Comparison of ENCODE assay signal across 15 mouse cellular contexts in the genomic region with DNA sequence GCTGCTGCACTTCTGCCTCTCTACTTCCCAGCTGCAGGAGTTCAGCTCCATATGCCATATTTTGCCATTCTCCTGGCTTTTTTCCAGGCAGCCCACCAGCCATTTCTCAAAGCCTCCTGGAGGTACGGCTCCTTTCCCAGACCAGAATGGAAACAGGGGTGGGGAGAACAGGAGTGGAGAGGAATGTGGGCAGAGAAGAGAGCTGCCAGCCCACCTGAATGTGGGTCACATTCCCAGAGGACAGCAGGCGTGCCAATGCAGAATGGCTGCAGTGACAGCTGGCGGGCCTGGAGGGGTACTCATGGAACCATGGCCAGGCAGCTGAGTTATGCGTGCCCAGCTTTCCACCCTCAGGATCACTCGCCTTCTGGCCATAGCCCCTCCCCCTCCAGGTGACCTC. TPM values are rescaled to one million over a fixed set of nuclear protein-coding genes. Genes with fewer than 3 reads are reported as not detected.
DNase-seq lines count a peak whose midpoint lies in the region; ATAC-seq and TF ChIP-seq lines count a peak whose summit lies in the region.
"Had no signal": no experiment of that assay in that cellular context is flagged by ENCODE, and none has a peak within 500 bp of the region (broad histone marks: within the 10 kb centered on the region; RNA-seq: fewer than 3 reads in every experiment).

No protein-coding gene starts in this region.

- 51% methylated on average over 5 of the region's 5 CpGs for WGBS in midbrain, embryonic 15.5 days
- WGBS in liver, embryonic 11.5 days: 76% methylated on average over 5 of the region's 5 CpGs
- WGBS in kidney, adult 2 months: 56% methylated on average over 5 of the region's 5 CpGs

- H3K4me1 ChIP-seq in midbrain, embryonic 15.5 days: peaks cover 25% of the 10 kb centered on the region
- H3K4me1 ChIP-seq in liver, embryonic 11.5 days (replicated peaks; ENCODE audit: control insufficient read depth, insufficient read depth, low read length): no peaks in the 10 kb centered on the region
- H3K4me1 ChIP-seq in kidney, adult 2 months (ENCODE audit: control insufficient read depth, insufficient read depth, low read length): no peaks in the 10 kb centered on the region
- H3K4me1 ChIP-seq: limb, embryonic 12.5 days had no signal

- TF ChIP-seq CTCF in brain, embryonic 14.5 days (IDR thresholded peaks at IDR 0.05; ENCODE audit: borderline replicate concordance, extremely low read depth, insufficient read depth, insufficient read length): no peak
- no peak for TF ChIP-seq CTCF in kidney, adult 2 months (conservative IDR thresholded peaks at IDR 0.05; ENCODE audit: insufficient read depth, insufficient read length, low read depth, low read length)

- no peak for DNase-seq in frontal cortex, postnatal 14 days (ENCODE audit: low spot score in 2 of 2)
- peak; percentile 64 for DNase-seq in brain, embryonic 14.5 days (ENCODE audit: low read depth)
- peak; percentile 49 to 74 for DNase-seq in cerebellum, postnatal 14 days
- DNase-seq in ovary, adult 18-20 months (ENCODE audit: low spot score): no peak
- no peak for DNase-seq in liver, embryonic 11.5 days (ENCODE audit: low spot score)
- no peak for DNase-seq in kidney, adult 2 months
- DNase-seq: gastrocnemius, postnatal 10 days; layer of hippocampus, adult 9-11 months; lung, adult 2 months; thymus, postnatal 25 days had no signal

- no peaks in the 10 kb centered on the region for H3K27me3 ChIP-seq in midbrain, embryonic 15.5 days (replicated peaks)
- H3K27me3 ChIP-seq in liver, embryonic 11.5 days (replicated peaks; ENCODE audit: control insufficient read depth, insufficient read depth, low read length): peaks cover 3% of the 10 kb centered on the region
- no peaks in the 10 kb centered on the region for H3K27me3 ChIP-seq in kidney, adult 2 months (replicated peaks; ENCODE audit: control insufficient read depth, insufficient read depth, low read length)

- 0 out of 2 replicates have a peak overlapping the region, but pooled peaks have one; percentile 46 for H3K27ac ChIP-seq in midbrain, embryonic 15.5 days
- no peak overlapping the region for H3K27ac ChIP-seq in liver, embryonic 11.5 days (ENCODE audit: low read depth, low read length)
- no peak overlapping the region for H3K27ac ChIP-seq in kidney, adult 2 months (ENCODE audit: insufficient read depth, low read depth, low read length)
- H3K27ac ChIP-seq: limb, embryonic 12.5 days had no signal

- no peak for TF ChIP-seq POLR2A in brain, embryonic 14.5 days (IDR thresholded peaks at IDR 0.05; ENCODE audit: borderline replicate concordance, extremely low read depth, insufficient read depth, insufficient read length, poor library complexity, severe bottlenecking)
- TF ChIP-seq POLR2A in kidney, adult 2 months (IDR thresholded peaks at IDR 0.05; ENCODE audit: low read depth, low read length): no peak

- H3K4me3 ChIP-seq in midbrain, embryonic 15.5 days: no peak overlapping the region
- no peak overlapping the region for H3K4me3 ChIP-seq in liver, embryonic 11.5 days (ENCODE audit: low read depth, low read length)
- no peak overlapping the region for H3K4me3 ChIP-seq in kidney, adult 2 months (ENCODE audit: insufficient read depth, low read depth, low read length)
- H3K4me3 ChIP-seq: limb, embryonic 12.5 days had no signal

- H3K9ac ChIP-seq in midbrain, embryonic 15.5 days: no peak overlapping the region
- no peak overlapping the region for H3K9ac ChIP-seq in liver, embryonic 11.5 days (ENCODE audit: low read depth, low read length)
- H3K9ac ChIP-seq: limb, embryonic 12.5 days had no signal

- peak; percentile 62 for ATAC-seq in frontal cortex, adult (ENCODE audit: low TSS enrichment)
- ATAC-seq in midbrain, embryonic 15.5 days (replicated peaks): no peak
- ATAC-seq in liver, embryonic 11.5 days (replicated peaks; ENCODE audit: low FRiP score): no peak
- ATAC-seq: activated CD4-positive, CD25-positive, alpha-beta regulatory T cell, adult 4 months had no signal

- H3K4me2 ChIP-seq in midbrain, embryonic 15.5 days: no peak overlapping the region
- H3K4me2 ChIP-seq in liver, embryonic 11.5 days: no peak overlapping the region
- H3K4me2 ChIP-seq: heart, embryonic 11.5 days; limb, embryonic 12.5 days had no signal

- H3K36me3 ChIP-seq in midbrain, embryonic 15.5 days (replicated peaks): no peaks in the 10 kb centered on the region
- no peaks in the 10 kb centered on the region for H3K36me3 ChIP-seq in liver, embryonic 11.5 days (ENCODE audit: control insufficient read depth, insufficient read depth, low read length)
- H3K36me3 ChIP-seq in kidney, adult 2 months (ENCODE audit: control insufficient read depth, insufficient read depth, low read length): no peaks in the 10 kb centered on the region
- H3K36me3 ChIP-seq: limb, embryonic 12.5 days had no signal

- no peaks in the 10 kb centered on the region for H3K9me3 ChIP-seq in midbrain, embryonic 15.5 days
- no peaks in the 10 kb centered on the region for H3K9me3 ChIP-seq in liver, embryonic 11.5 days (ENCODE audit: control insufficient read depth, low read length)
- H3K9me3 ChIP-seq: limb, embryonic 12.5 days had no signal

RNA-seq across cellular contexts. Expression of a gene that starts 32.2 kb away (rescaled TPM):
- polyA plus RNA-seq in brain, embryonic 14.5 days (2012; rRNA removed): 45.7 and 65.9 TPM in 2 replicates
- polyA plus RNA-seq in midbrain, embryonic 15.5 days (2015; fragmentation: Nextera tagmentation; extraction: Ambion mirVana): 46.0 and 52.3 TPM in 2 replicates
- polyA plus RNA-seq in liver, embryonic 11.5 days (2014; fragmentation: Nextera tagmentation; extraction: Ambion mirVana): 0.14 and 0.36 TPM in 2 replicates
- 0.08 and 0.20 TPM in 2 replicates for polyA plus RNA-seq in kidney, adult 2 months (2012; rRNA removed)
- polyA plus RNA-seq: activated CD4-positive, CD25-positive, alpha-beta regulatory T cell, adult 4 months had no signal

Comparison
In these comparisons a context has a peak if more than half of its experiments do, and no peak if none do; other contexts are left out.
1. DNase-seq: peak in brain, embryonic 14.5 days (single experiment) and cerebellum, postnatal 14 days (2 of 2); none in frontal cortex, postnatal 14 days (0 of 2), ovary, adult 18-20 months (single experiment), liver, embryonic 11.5 days (single experiment) and kidney, adult 2 months (single experiment).
2. RNA of a gene that starts 32.2 kb away (polyA plus RNA-seq): 45.7 to 65.9 TPM in brain, embryonic 14.5 days and 46.0 to 52.3 TPM in midbrain, embryonic 15.5 days; 0.08 to 0.20 TPM in kidney, adult 2 months and 0.14 to 0.36 TPM in liver, embryonic 11.5 days; every median in the first group is over 10 times any median in the second.